Mouse (Mus musculus): Measurements from ENCODE around the gene Fam71e2.
A peak's percentile ranks its signal among the peaks of the same experiment; 100 is the strongest.
"Not testable (repeated sequence)": the region's sequence is repeated elsewhere in the genome, so short reads cannot be mapped to it uniquely, and the experiment has no call there.

Gene Fam71e2

DNA sequence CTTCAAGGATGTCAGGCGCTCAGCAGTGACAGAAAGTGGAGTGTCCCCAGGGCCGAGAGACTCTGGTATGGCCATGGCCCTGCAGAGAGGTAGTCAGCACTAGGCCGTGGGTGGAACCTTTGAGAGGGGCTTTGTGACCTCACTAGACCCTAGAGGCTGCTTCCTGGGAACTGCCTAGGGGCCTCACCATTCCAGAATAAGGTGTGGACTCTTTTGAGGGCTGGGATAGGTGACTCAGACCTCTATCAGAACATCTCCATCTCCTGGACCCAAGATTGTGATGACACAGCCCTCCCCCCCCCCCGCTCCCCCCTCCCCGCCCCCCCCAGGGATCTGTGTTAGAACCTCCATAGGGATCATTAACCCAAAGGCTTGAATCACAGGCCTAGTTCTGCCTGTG is at the start of gene Fam71e2:
TSS of gene Fam71e2 (minus strand) at position 101 of the 400 bp plus-strand sequence.
- ATAC-seq (ENCODE audit: insufficient number of reproducible peaks, low FRiP score, low TSS enrichment), result no peak

- ATAC-seq (ENCODE audit: insufficient number of reproducible peaks, low FRiP score, low TSS enrichment), result no peak
These were observed 45.5 kb upstream of the Fam71e2 start for GRCm38 (mm10) chr7:4816559-4816958.

GRCm38 (mm10) chr7:4813105-4813791 is 42.1 kb upstream of the Fam71e2 start:
- ATAC-seq (ENCODE audit: insufficient number of reproducible peaks, low FRiP score, low TSS enrichment), result no peak

GRCm38 (mm10) chr7:4812303-4813104 is 41.4 kb upstream of the Fam71e2 start, which contains the start of gene Ube2s:
Ube2s (minus strand) TSS chr7:4812590.
- peak; percentile 99 for ATAC-seq (ENCODE audit: insufficient number of reproducible peaks, low FRiP score, low TSS enrichment)

DNA sequence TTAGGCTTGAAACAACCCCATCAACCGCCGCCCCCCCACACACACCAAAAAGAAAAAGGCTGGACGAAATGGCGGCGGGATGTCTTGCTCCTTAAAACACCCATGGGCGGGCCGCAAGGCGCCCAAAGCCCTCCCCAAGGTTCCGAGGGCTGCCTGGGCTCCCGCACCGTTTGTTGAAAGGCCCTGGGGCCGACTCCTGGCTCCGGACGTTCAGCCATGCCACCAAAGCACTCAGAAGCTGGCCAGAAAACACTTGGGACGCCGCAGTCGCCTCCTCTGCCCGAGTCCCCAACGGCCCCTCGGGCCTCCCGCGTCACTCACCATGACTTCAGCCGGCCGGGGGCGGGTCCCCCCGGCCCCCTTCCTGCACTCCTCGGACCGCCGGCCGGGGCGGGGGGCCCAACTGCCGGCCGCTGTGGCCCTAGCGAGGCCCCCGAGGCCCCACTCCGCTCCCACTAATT is 40.8 kb upstream of the Fam71e2 start:
- peak; percentile 5; the same call in 1 of the 2 replicates for ATAC-seq (ENCODE audit: insufficient number of reproducible peaks, low FRiP score, low TSS enrichment)

- ATAC-seq (ENCODE audit: insufficient number of reproducible peaks, low FRiP score, low TSS enrichment), result not testable (repeated sequence)
These were observed 40.0 kb upstream of the Fam71e2 start for GRCm38 (mm10) chr7:4811131-4811530.

DNA sequence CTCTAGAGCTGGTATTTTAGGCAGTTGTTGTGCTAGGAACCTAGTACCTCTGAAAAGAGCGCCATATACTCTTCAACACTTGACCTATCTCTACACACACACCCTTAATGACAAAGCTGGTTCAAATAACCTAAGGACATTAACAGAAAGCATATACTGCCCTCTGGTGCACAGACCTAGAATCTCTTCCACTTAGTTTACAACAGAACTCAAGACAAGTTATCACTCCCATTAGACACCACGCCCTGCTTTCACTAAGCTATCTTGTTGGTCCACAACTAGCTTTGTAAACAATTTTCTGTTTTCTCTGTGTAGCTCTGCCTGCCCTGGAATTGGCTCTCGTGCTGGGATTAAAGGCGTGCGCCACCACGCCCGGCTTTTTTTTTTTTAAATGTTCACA is 35.6 kb upstream of the Fam71e2 start:
- ATAC-seq (ENCODE audit: insufficient number of reproducible peaks, low FRiP score, low TSS enrichment), result no peak

- no peak for ATAC-seq (ENCODE audit: insufficient number of reproducible peaks, low FRiP score, low TSS enrichment)
These were observed 31.1 kb upstream of the Fam71e2 start for GRCm38 (mm10) chr7:4802247-4802646.

- no peak for ATAC-seq (ENCODE audit: insufficient number of reproducible peaks, low FRiP score, low TSS enrichment)
These were observed 24.8 kb upstream of the Fam71e2 start for GRCm38 (mm10) chr7:4795767-4796433.

GRCm38 (mm10) chr7:4794631-4795168 is 23.6 kb upstream of the Fam71e2 start:
- no peak for ATAC-seq (ENCODE audit: insufficient number of reproducible peaks, low FRiP score, low TSS enrichment)

GRCm38 (mm10) chr7:4793674-4794073 is 22.6 kb upstream of the Fam71e2 start:
- no peak for ATAC-seq (ENCODE audit: insufficient number of reproducible peaks, low FRiP score, low TSS enrichment)

DNA sequence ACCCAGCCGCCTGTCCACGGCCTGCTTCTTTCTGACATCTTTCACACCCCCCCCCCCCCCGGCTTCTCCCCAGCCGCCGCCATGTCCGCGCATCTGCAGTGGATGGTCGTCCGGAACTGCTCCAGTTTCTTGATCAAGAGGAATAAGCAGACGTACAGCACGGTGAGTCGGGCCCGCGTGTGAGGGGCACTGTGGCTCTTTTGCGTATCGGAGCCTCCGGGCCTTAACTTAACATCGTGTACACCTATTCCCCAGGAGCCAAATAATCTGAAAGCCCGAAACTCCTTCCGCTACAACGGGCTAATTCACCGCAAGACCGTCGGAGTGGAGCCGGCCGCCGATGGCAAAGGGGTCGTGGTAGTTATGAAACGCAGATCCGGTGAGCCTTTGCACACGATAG is 22.1 kb upstream of the Fam71e2 start:
- ATAC-seq (ENCODE audit: insufficient number of reproducible peaks, low FRiP score, low TSS enrichment), result not testable (repeated sequence)

GRCm38 (mm10) chr7:4792278-4793212 is 21.4 kb upstream of the Fam71e2 start, which contains the start of gene Rpl28:
Rpl28 (plus strand) TSS chr7:4792874.
- peak; percentile 87 for ATAC-seq (ENCODE audit: insufficient number of reproducible peaks, low FRiP score, low TSS enrichment)

DNA sequence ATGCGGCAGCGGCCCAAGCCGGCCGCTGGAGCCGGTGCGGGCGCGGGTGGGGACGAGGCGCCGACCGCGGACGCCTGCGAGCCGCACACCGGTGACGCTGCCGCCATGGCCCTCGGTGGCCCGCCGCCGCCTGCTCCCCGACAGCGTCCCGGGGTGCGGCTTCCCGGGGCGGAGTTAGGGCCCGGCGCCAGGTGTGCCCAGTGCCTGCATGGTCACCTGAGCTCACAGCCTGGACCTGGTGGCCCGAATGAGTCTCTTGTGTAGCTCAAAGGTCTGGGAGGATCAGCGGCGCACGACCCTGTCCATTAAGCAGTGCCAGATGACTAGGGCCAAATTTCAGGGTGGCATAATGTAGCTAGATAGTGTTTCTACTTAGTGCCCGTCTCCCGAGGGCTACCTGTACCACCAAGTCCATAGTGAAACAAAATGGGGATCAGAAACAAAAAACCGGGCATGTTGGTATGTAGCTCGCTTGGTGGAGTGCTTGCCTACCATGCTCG is 18.4 kb upstream of the Fam71e2 start, which contains the start of gene Tmem238:
TSS of gene Tmem238 (minus strand) at position 221 of the 500 bp plus-strand sequence.
- peak; percentile 18; the same call in 1 of the 2 replicates for ATAC-seq (ENCODE audit: insufficient number of reproducible peaks, low FRiP score, low TSS enrichment)

- ATAC-seq (ENCODE audit: insufficient number of reproducible peaks, low FRiP score, low TSS enrichment), result peak; percentile 10; the same call in 1 of the 2 replicates
These were observed 17.7 kb upstream of the Fam71e2 start for GRCm38 (mm10) chr7:4788499-4789435.

DNA sequence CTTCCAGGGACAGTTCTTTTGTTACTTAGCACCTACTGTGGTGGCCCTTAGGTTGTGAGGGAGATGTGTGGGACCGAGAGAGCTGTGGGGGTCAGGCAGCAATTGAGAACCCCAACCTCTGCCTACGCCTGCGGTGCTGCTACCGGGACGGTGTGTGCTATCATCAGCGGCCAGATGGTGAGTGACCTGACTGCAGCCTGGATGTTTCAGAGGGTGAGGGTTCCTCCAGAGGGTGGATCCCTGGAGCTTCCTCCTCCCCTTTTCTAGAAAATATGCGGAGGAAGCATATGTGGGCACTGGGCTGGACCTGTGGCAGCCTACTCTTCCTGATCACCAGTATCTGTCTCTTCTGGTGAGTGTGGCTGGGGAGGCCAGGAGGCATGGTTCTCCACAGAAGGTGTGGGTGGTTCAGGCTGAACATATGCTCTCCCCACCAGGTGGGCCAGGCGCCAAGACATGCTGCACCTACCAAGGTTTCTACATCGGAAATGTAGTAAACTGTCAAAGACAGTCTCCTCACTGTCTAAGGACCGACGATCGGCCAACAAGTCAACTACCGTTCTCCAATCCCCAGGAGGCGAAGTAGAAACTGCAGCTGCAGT is 12.7 kb upstream of the Fam71e2 start:
- peak; percentile 81; the same call in 1 of the 2 replicates for ATAC-seq (ENCODE audit: insufficient number of reproducible peaks, low FRiP score, low TSS enrichment)

DNA sequence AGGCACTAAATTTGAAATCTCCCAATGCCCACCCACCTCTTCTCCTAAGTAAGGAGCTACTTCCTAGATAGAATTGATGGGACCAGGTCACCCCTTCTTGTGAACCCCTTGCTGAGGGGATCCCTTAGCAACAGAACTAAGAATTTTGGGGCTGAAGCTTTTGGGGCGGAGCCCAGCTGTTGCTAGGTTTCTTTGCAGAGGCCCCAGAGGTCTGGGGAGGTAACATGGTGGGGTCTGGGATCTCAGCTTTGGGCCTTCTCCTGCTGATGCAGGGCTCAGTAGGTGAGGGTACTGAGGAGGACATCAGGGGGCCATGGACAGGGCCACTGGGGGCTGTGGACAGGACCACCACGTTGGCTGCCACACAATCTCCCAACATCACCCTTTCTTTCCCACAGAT is 11.7 kb upstream of the Fam71e2 start, which contains the start of the genes Il11 and Tmem190:
TSS of gene Il11 (minus strand) at position 101 of the 400 bp plus-strand sequence.
TSS of gene Tmem190 (plus strand) at position 179 of the 400 bp plus-strand sequence.
- no peak for ATAC-seq (ENCODE audit: insufficient number of reproducible peaks, low FRiP score, low TSS enrichment)

Measured in cerebellum, adult (tissue).